Mouse (Mus musculus) forebrain, embryonic 14.5 days (tissue): ENCODE results near the gene Nrf1. TPM values are rescaled to one million over a fixed set of nuclear protein-coding genes. Genes with fewer than 3 reads are reported as not detected.

Source experiments
- ATAC-seq: fragments of 200-750 bp; cut with Nextera tagmentation; 2 replicates; pipeline ENCODE4 v1.8.0; 2017; ENCODE audit warnings: mild to moderate bottlenecking, moderate library complexity
- DNase-seq: peaks from one replicate; pipeline ENCODE4 v3.0.0-alpha.2; 2015; ENCODE audit warnings: low spot score
- H3K27ac ChIP-seq: fragments of 300-500 bp; sonication (generic); 2 replicates; pipeline ENCODE4 v1.5.1; 2014; ENCODE audit warnings: low read depth, mild to moderate bottlenecking, control low read depth, low read length, moderate library complexity
- H3K27me3 ChIP-seq: fragments of 300-500 bp; sonication (generic); replicated peaks from 2 replicates; pipeline ENCODE4 v1.6.1; 2014; ENCODE audit warnings: low read length, control low read depth, mixed read lengths; ENCODE audit not compliant: control insufficient read depth, insufficient read depth
- H3K36me3 ChIP-seq: fragments of 300-500 bp; sonication (generic); 2 replicates; pipeline ENCODE4 v1.6.1; 2014; ENCODE audit warnings: low read length, control low read depth; ENCODE audit not compliant: control insufficient read depth, insufficient read depth
- H3K4me1 ChIP-seq: fragments of 300-500 bp; sonication (generic); 2 replicates; pipeline ENCODE4 v1.6.1; 2014; ENCODE audit warnings: antibody characterized with exemption, low read length, control low read depth; ENCODE audit not compliant: control insufficient read depth, insufficient read depth
- H3K4me2 ChIP-seq: fragments of 300-500 bp; sonication (generic); 2 replicates; pipeline ENCODE4 v1.6.1; 2014; ENCODE audit warnings: mild to moderate bottlenecking, control low read depth, low read length
- H3K4me3 ChIP-seq: fragments of 300-500 bp; sonication (generic); 2 replicates; pipeline ENCODE4 v1.5.1; 2014; ENCODE audit warnings: low read depth, low read length, control low read depth
- H3K9ac ChIP-seq: fragments of 300-500 bp; sonication (generic); 2 replicates; pipeline ENCODE4 v1.6.1; 2014; ENCODE audit warnings: mild to moderate bottlenecking, low read length, control low read depth, moderate library complexity
- H3K9me3 ChIP-seq: fragments of 300-500 bp; sonication (generic); replicated peaks from 2 replicates; pipeline ENCODE4 v1.6.1; 2016; ENCODE audit warnings: low read length, control low read depth, mixed read lengths; ENCODE audit not compliant: control insufficient read depth
- WGBS: fragments of 180-500 bp; shearing (Covaris S2); extraction: QIAGEN DNeasy Blood & Tissue Kit; methylation state at CpG from one replicate; pipeline ENCODE4 v1.1.7; 2014; 5-methylcytosine and 5-hydroxymethylcytosine counted together
- polyA plus RNA-seq: library from polyadenylated mRNA; unstranded; fragments of >200 nt; fragmentation: Nextera tagmentation; extraction: Ambion mirVana; gene quantifications from 2 replicates; pipeline ENCODE4 v1.2.1, GENCODE M21; 2014

Gene Nrf1
- polyA plus RNA-seq, 1 experiment from 2014 or later, result 48.7 TPM

DNA sequence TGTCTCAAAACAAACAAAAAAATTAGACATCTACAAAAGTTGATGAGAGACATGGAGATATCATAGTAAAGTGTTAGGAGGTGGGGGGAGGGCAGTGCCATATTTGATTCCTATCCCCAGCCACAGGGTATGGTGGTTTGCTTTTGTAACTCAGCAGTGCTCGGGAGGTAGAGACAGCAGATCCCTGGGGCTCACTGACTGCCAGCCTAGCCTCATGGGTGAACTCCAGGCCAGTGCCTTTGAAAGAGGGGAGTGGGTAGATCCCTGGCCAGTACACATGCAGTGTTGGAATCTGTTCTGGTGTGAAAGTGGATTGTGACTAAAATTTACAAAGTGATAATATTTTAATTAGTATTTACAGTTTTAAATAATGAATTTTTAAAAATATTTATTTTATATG lies 75.6 kb downstream of the Nrf1 start:
- Histone ChIP-seq H3K4me2 (no peak overlapping the region), H3K4me3 (no peak overlapping the region), H3K36me3 (peaks cover 74% of the 10 kb centered on the region), H3K9me3 (no peaks in the 10 kb centered on the region), H3K27me3 (no peaks in the 10 kb centered on the region), H3K4me1 (no peaks in the 10 kb centered on the region), H3K27ac (no peak overlapping the region), H3K9ac (no peak overlapping the region)
- no peak for DNase-seq
- no peak for ATAC-seq
- WGBS, result 79% methylated on average over 1 of the region's 1 CpGs

DNA sequence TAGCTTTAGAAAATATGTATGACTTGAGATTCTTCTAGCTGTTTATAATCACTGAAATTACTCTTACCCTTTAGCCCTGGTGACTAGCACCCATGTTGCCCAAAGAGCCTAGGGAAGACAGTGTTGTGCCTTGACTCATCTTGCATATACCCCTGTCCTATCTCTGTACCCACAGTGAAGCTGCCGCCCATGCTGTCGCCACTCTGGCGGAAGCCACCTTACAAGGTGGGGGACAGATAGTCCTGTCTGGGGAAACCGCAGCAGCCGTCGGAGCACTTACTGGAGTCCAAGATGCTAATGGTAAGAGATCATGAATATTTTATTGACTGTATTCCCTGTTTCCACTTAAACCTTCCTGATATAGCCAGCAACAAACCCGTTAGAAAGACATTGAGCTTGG lies 78.3 kb downstream of the Nrf1 start:
- WGBS, result 93% methylated on average over 7 of the region's 7 CpGs
- no peaks in the 10 kb centered on the region for H3K9me3 ChIP-seq
- no peaks in the 10 kb centered on the region for H3K4me1 ChIP-seq
- H3K27ac ChIP-seq, result no peak overlapping the region
- no peak overlapping the region for H3K9ac ChIP-seq
- DNase-seq, result no peak
- peaks cover 57% of the 10 kb centered on the region for H3K36me3 ChIP-seq
- no peak overlapping the region for H3K4me2 ChIP-seq
- ATAC-seq, result no peak
- H3K27me3 ChIP-seq, result no peaks in the 10 kb centered on the region
- no peak overlapping the region for H3K4me3 ChIP-seq

DNA sequence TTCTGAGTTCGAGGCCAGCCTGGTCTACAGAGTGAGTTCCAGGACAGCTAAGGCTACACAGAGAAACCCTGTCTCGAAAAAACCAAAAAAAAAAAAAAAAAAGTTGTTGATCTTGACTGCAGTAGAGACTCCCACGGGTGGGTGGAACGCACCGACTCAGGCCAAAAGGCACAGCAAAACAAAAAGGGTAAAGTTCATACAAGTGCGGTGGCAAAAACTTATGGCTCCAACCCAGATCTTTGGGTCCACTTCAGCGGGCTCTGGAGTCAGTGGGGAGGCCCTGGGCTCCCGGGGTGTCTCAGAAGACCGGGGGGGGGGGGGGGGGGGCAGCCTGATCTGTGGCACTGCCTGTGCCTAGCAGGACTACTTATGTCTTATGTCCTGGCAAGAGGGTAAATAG lies 79.0 kb downstream of the Nrf1 start:
- no peaks in the 10 kb centered on the region for H3K27me3 ChIP-seq
- no peaks in the 10 kb centered on the region for H3K9me3 ChIP-seq
- WGBS, result 93% methylated on average over 8 of the region's 9 CpGs
- no peak for DNase-seq
- no peak overlapping the region for H3K9ac ChIP-seq
- ATAC-seq, result no peak
- H3K36me3 ChIP-seq, result peaks cover 51% of the 10 kb centered on the region
- no peak overlapping the region for H3K27ac ChIP-seq
- no peaks in the 10 kb centered on the region for H3K4me1 ChIP-seq
- H3K4me3 ChIP-seq, result no peak overlapping the region
- no peak overlapping the region for H3K4me2 ChIP-seq

DNA sequence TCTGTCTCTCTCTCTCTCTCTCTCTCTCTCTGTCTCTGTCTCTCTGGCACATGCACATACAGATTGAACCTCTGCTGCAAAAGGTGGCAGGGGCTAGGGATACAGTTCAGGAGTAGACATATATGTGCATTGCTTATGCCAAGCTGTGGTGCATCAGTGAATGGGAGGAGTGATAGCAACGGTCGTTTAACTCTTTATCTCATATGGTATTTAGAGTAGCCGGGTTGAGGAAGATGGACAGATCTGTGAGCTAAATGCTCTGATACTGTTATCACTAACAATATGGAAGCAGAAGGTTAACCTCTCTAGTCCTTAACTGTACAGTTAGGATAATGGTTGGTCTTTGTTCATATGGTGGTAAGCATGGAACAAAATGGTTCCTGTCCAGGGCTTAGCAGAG lies 84.6 kb downstream of the Nrf1 start:
- 92% methylated on average over 3 of the region's 3 CpGs for WGBS
- no peak for DNase-seq
- H3K27ac ChIP-seq, result no peak overlapping the region
- ATAC-seq, result no peak
- H3K9me3 ChIP-seq, result no peaks in the 10 kb centered on the region
- H3K36me3 ChIP-seq, result peaks cover 34% of the 10 kb centered on the region
- no peaks in the 10 kb centered on the region for H3K4me1 ChIP-seq
- H3K4me3 ChIP-seq, result no peak overlapping the region
- no peak overlapping the region for H3K9ac ChIP-seq
- H3K4me2 ChIP-seq, result no peak overlapping the region
- H3K27me3 ChIP-seq, result no peaks in the 10 kb centered on the region

DNA sequence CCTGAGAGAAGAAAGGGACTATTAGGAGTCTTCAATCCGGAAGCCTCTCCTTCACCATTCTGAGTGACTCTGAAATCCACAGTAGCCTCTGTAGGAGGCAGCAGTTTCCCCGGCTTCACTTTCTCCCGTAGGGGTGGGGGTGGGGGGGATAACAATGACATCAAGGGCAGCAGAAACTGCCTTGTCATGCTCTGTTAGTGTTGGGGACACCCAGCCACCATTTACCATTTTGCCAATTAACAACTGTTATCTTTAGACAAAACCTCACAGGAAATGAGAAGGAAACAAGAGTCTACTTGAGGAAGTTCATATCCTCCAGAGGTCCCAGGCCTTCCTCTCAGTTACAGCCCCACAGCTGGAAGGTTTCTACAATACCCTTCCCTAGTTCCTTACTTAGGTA lies 87.8 kb downstream of the Nrf1 start:
- no peak overlapping the region for H3K4me3 ChIP-seq
- DNase-seq, result no peak
- peaks cover 33% of the 10 kb centered on the region for H3K36me3 ChIP-seq
- H3K4me1 ChIP-seq, result no peaks in the 10 kb centered on the region
- no peaks in the 10 kb centered on the region for H3K27me3 ChIP-seq
- 44% methylated on average over 3 of the region's 3 CpGs for WGBS
- no peak overlapping the region for H3K27ac ChIP-seq
- no peak overlapping the region for H3K4me2 ChIP-seq
- no peak for ATAC-seq
- H3K9ac ChIP-seq, result no peak overlapping the region
- H3K9me3 ChIP-seq, result no peaks in the 10 kb centered on the region

DNA sequence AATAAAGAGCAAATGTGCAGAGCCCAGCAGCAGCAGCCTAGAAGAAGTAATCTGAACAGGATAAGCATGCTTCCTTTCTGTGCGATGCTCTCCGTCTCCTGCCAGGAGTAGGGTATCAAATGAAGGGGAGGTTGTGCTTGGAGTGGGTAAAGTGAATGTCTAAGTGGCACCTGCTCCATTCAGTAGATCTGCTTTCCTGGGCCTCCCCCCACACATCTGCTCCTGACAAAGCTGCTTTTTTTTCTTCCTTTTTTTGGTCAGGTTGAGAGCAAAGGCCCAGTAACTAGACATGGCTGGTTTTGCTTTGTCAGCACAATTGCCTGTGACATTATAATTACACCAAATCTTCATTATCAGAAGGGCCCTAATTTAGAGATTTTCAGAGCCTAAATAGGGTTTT lies 89.4 kb downstream of the Nrf1 start:
- Histone ChIP-seq H3K27me3 (no peaks in the 10 kb centered on the region), H3K9me3 (no peaks in the 10 kb centered on the region), H3K36me3 (peaks cover 42% of the 10 kb centered on the region), H3K9ac (no peak overlapping the region), H3K4me3 (no peak overlapping the region), H3K27ac (no peak overlapping the region), H3K4me1 (no peaks in the 10 kb centered on the region), H3K4me2 (no peak overlapping the region)
- WGBS, result 53% methylated on average over 2 of the region's 2 CpGs
- peak; percentile 55; the same call in 1 of the 2 replicates for ATAC-seq
- DNase-seq, result peak; percentile 52

DNA sequence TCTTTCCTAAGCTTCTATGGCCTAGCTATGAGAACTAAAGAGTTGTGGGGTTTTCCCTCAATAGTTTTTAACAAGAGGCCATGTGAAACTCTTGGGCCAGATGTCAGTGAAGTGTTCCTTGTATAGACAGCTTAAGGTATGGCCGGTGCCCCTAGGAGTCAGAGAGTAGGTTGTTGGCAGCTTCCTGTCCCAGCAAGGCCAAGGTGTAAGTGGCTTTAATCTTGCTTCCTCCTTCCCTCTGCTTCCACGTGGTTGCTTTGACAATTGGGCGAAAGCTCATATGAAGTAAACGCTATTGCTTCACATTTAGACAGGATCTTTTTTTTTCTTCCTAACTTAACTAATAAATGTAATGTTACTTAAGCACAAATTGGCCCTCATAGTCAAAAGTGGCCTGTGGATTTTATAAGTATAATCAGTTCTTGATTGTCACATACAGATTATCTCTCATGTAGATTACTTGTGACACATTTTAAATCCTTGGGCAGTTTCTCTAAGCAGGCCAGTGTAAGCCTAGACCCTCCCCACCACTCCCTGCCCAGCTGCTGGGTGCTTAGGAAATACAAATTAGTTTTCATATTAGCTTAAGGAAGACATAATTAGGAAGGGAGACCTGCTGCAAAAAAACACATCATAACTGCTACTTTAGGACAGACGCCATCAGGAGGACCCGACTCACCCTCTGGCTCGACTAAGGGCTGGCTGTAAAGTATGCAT lies 91.7 kb downstream of the Nrf1 start:
- Histone ChIP-seq H3K27me3 (no peaks in the 10 kb centered on the region), H3K36me3 (peaks cover 47% of the 10 kb centered on the region), H3K9ac (no peak overlapping the region), H3K4me3 (no peak overlapping the region), H3K4me1 (no peaks in the 10 kb centered on the region), H3K9me3 (no peaks in the 10 kb centered on the region), H3K4me2 (no peak overlapping the region), H3K27ac (no peak overlapping the region)
- DNase-seq (no peak), ATAC-seq (no peak)
- WGBS, result 91% methylated on average over 7 of the region's 7 CpGs

DNA sequence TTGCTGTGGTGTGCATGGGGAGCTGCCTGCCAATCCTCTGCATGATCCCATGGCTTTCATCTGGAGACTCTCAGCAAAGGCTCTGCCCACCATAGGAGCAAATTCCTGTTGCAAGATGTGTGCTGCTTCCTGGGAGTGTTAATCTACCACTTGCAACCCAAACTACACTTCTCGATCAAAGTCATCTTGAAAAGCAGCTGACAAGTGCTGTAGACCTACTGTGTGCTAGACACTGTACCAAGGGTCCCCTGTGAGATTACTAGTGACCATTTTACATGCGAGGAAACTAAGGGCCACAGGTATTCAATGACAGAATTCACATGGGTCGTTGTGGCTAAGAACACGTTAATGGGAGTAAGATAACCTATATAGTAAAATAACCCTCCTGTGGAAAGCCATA lies 95.5 kb downstream of the Nrf1 start:
- no peaks in the 10 kb centered on the region for H3K27me3 ChIP-seq
- DNase-seq, result no peak
- H3K9ac ChIP-seq, result no peak overlapping the region
- no peaks in the 10 kb centered on the region for H3K4me1 ChIP-seq
- no peak for ATAC-seq
- H3K4me3 ChIP-seq, result no peak overlapping the region
- no peaks in the 10 kb centered on the region for H3K9me3 ChIP-seq
- 95% methylated on average over 4 of the region's 4 CpGs for WGBS
- peaks cover 46% of the 10 kb centered on the region for H3K36me3 ChIP-seq
- no peak overlapping the region for H3K4me2 ChIP-seq
- H3K27ac ChIP-seq, result no peak overlapping the region

DNA sequence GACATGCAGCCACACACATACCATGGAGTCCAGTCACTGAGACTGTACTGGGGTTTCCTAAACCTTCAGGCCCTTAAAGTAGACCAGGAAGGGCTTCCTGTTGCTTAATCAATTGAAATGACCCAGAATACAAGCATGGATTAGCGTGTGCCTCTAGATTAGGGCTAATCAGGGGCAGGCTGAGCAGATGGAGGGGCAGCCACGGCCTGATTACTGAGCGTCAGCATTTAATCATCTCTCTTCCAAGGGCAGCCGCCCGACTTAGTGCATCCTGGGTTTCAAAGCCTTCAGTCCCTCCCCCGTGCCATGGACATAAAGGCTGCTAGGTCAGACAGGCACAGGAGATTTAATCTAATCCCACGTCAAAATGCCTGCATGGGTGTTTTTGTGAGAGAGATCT lies 99.3 kb downstream of the Nrf1 start:
- DNase-seq (no peak), ATAC-seq (no peak)
- H3K36me3 ChIP-seq, result peaks cover 33% of the 10 kb centered on the region
- H3K4me1 ChIP-seq, result no peaks in the 10 kb centered on the region
- H3K4me2 ChIP-seq, result no peak overlapping the region
- no peak overlapping the region for H3K4me3 ChIP-seq
- WGBS, result 40% methylated on average over 7 of the region's 7 CpGs
- H3K9me3 ChIP-seq, result no peaks in the 10 kb centered on the region
- H3K27me3 ChIP-seq, result no peaks in the 10 kb centered on the region
- no peak overlapping the region for H3K27ac ChIP-seq
- no peak overlapping the region for H3K9ac ChIP-seq
